In the genomic region with DNA sequence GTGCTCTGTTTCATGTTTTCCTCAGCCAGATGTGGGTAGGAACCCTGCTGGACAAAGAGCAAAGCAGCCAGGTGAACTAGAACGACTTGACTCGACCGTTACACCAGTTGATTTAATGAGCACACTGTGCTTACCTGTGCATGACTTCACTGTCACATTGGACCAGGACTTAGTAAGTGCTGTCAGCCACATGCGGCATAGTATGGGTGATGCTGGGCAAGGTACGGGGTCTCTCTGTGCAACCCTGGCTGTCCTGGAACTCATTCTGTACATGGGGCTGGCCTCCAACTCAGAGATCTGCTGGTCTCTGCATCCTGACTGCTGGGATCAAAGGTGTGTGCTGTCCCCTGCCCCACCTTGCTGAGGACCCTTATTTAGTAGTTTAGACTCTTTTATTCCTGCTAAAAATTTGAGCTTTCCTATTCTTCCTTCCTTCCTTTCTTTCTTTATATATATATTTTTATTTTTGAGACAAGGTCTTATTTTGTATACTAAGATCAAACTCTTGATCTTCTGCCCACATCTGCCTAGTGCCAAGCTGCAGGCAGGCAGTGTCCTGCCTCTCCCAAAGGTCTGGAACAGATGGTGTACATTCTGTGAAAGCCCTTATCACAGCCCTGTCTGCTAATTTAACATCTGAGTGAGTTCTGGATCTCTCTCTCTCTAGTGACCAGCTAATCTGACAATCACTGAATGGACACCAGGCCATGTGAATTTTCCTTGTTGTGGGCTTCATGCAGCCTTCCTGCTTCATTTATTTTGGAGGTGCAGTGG, we compare ENCODE assay signal across 17 mouse cellular contexts. TPM values are rescaled to one million over a fixed set of nuclear protein-coding genes. Genes with fewer than 3 reads are reported as not detected.
"Had no signal": no experiment of that assay in that cellular context is flagged by ENCODE, and none has a peak within 500 bp of the region (broad histone marks: within the 10 kb centered on the region; RNA-seq: fewer than 3 reads in every experiment).

No protein-coding gene starts in this region.

- H3K4me2 ChIP-seq: limb, embryonic 13.5 days; midbrain, embryonic 15.5 days; neural tube, embryonic 13.5 days had no signal

- H3K9me3 ChIP-seq: limb, embryonic 13.5 days; midbrain, embryonic 10.5 days; midbrain, embryonic 15.5 days; neural tube, embryonic 13.5 days had no signal

- H3K27ac ChIP-seq: layer of hippocampus, adult 2 months; limb, embryonic 13.5 days; liver, embryonic 14.5 days; midbrain, embryonic 10.5 days; midbrain, embryonic 15.5 days; neural tube, embryonic 13.5 days had no signal

- H3K4me3 ChIP-seq: layer of hippocampus, adult 2 months; limb, embryonic 13.5 days; midbrain, embryonic 10.5 days; midbrain, embryonic 15.5 days; neural tube, embryonic 13.5 days had no signal

- ATAC-seq: midbrain, embryonic 15.5 days had no signal

- H3K27me3 ChIP-seq: limb, embryonic 13.5 days; midbrain, embryonic 15.5 days; neural tube, embryonic 13.5 days had no signal

- DNase-seq: kidney, postnatal 4 days; left cerebral cortex, postnatal 4 days; lung, adult 18-20 months; retina, postnatal 1 day; right cerebral cortex, postnatal 4 days; spleen, adult 18-20 months; thymus, adult 18-20 months; thymus, postnatal 14 days had no signal

- H3K9ac ChIP-seq: limb, embryonic 13.5 days; liver, embryonic 14.5 days; midbrain, embryonic 15.5 days; neural tube, embryonic 13.5 days had no signal

RNA-seq across cellular contexts. Expression of gene Rbbp8nl, which starts 35.1 kb away (rescaled TPM):
- total RNA-seq: layer of hippocampus, adult 2 months; layer of hippocampus, postnatal 10 days; left cerebral cortex, postnatal 10 days; left cerebral cortex, postnatal 4 days; liver, adult 2 months had no signal
- polyA plus RNA-seq: liver, adult 2 months; midbrain, embryonic 15.5 days; neural tube, embryonic 13.5 days had no signal
